Mouse (Mus musculus) left cerebral cortex, adult 18-20 months (tissue): ENCODE data around the gene Gm4847. TPM values are rescaled to one million over a fixed set of nuclear protein-coding genes. Genes with fewer than 3 reads are reported as not detected.

ENCODE experiments used
- DNase-seq, 2 experiments: peaks; one replicate each; pipeline ENCODE4 v3.0.0; 2021 to 2022; ENCODE audit warnings: low spot score in 2 of 2, mixed read lengths in 1 of 2
- long read RNA-seq, 2 experiments: library from polyadenylated mRNA; stranded (forward); transcript quantifications; one replicate each; pipeline ENCODE4 v2.0.0; 2021
- microRNA-seq, 2 experiments: library from miRNA; unstranded; fragments of <30 nt; microRNA quantifications; one replicate each; pipeline ENCODE4 v1.2.0; 2021
- total RNA-seq, 2 experiments: library from RNA; stranded (reverse); gene quantifications; 2 replicates each; pipeline ENCODE4 v1.2.3; 2021

The Gm4847 gene
- total RNA-seq: not detected
- long read RNA-seq, experiment 1: 0 reads
- long read RNA-seq, experiment 2: 0 reads

DNA sequence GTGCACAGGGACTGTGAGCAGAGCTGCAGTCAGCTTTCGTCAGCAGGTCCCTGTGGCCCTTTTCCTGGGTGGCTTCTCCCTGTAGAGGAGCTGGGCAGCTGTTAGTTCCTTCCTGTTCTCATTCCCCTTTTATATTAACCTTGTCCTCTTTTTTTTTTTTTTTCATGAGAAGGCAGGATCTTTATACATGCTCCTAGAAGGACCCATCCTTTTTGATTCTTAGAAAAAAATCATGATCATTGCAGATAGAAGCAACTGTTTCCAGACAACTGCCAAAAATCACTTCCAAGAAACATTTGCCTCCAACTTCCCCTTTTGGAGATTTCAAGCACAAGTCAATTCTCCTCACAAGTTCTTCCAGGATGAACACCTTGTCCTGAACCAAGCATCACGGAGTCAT, at the start of gene Gm4847:
Gene Gm4847, minus strand, starts transcription at position 101 of the 400 bp plus-strand sequence.
- no peak for DNase-seq

DNA sequence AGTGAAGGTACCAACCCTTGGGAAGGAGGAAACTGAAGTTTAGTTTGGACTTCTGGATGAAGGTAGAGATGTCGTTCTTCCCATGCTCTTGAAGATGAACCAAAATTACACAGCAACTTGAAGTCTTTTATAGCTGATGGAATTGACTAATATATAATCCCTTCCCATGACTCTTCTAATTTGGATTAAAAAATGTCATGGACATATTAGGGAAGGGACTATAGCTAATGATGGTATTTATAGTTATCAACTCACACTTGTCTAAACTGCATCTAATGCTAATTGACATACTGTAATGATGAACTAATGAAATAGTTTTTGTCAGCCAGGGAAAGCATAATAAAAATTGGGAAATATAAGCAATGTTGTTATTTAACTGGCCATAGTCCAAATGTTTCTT, 34.3 kb upstream of the Gm4847 start, which contains the start of gene Fmo9:
Gene Fmo9, minus strand, starts transcription at position 101 of the 400 bp plus-strand sequence.
- DNase-seq: no peak

DNA sequence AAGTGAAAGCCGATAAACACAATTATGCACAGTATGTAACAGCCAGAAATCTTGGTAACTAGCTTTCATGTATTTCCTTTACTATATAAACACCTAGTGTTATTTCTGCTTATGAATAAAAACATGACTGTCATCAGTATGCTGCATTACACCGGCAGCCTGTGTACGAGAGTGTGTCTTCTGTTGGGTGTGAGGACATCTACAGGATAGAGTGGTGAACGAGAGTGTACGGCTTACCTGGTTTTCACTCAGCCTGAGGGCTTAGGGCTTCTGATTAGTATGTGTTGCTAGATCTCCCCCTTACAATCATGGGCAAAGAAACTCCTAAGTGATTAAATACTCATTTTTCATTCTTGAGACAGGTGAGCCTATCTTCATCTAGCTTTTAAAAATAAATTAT, 21.8 kb upstream of the Gm4847 start:
- DNase-seq: no peak

DNA sequence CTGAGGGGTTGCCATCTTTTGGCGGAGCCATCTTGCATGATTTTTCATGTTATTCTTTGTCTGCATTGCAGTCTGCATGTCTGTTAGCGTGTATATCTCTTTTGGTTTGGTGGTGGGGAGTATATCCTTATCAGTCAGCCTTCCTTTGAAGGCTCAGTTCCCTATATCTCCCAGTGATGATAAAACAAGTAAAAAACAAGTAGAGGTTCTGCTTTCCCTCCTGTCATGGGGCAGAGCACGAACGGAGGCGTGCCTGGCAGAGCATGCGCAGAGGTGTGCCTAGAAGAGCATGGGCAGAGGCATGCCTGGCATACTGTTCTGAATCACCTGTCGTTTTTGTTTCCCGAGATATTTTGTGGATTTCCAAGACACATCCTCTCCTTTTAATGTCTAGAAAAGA, 13.3 kb upstream of the Gm4847 start:
- no peak for DNase-seq

Small RNAs within 50 kb of the gene (microRNA-seq; reads per million reads assigned to microRNA genes)
- gene Gm22992: 0 reads per million in 2 experiments

Other genes starting within 250 kb of the Gm4847 start
- gene Pogk, start 237.8 kb downstream of the Gm4847 start, total RNA-seq: 10 to 100 TPM; 41.1 to 42.3 TPM
- gene Gm4846, start 150.1 kb downstream of the Gm4847 start, total RNA-seq: not detected
- gene Fmo9, start 34.2 kb upstream of the Gm4847 start, total RNA-seq: not detected